Mouse (Mus musculus) kidney, postnatal 14 days (tissue): ENCODE measurements around the gene Rasd2.

Source experiments
- DNase-seq: peaks from one replicate; pipeline ENCODE4 v3.0.0; 2022; ENCODE audit warnings: mixed read lengths

Rasd2 gene

GRCm38 (mm10) chr8:75213686-75214085 is at the start of gene Rasd2:
Gene Rasd2, plus strand, starts transcription at chr8:75213944.
- no peak for DNase-seq

DNA sequence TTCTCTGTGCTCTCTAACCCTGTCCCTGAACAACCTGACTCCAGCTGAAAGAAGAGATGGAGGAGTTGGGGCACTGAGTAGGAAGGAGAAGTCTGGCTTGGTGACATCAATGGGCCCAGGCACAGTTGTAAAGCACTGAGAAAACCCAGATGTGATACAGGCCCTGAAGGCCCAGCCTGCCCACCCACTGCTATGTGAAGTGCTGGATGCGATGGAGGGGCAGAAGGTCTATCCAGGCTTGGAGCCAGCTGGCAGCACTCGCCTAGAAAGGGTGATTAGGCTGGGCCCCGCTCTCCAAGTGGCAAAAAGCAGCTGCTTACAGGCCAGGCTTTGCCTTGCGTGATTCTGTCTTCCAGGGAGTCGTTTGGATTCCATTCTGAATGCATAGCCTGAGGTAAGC is 44.4 kb upstream of the Rasd2 start:
- peak; percentile 21 for DNase-seq

DNA sequence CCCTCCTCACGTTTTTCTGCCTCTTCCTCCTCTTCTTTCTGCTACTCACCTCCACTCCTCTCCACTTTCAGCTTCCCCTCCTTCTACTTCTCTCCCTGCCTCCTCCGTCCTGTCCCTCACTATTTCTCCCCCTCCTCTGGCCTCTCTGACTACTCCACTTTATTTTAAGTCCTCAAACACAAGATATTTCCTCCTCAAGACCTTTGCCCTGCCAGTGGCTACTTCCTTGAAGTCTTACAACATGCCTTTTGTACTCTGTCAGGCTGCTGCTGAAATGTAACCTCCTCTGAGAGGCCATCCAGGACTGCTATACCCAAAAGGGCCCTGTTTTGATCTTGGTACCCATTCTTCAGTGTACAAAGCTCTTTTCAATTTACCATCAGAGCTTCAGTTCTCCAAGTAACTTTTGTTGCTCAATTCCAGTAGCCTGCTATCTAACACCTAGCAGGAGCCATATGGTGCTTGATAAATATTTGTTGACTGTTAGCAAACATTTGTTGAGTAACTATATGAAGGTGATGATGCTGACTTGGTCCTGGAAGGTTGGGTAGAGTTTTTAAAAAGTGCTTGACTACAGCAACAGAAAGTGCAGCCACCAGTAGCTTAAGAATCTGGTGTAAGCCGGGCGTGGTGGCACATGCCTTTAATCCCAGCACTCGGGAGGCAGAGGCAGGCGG is 41.6 kb upstream of the Rasd2 start:
- DNase-seq: no peak

DNA sequence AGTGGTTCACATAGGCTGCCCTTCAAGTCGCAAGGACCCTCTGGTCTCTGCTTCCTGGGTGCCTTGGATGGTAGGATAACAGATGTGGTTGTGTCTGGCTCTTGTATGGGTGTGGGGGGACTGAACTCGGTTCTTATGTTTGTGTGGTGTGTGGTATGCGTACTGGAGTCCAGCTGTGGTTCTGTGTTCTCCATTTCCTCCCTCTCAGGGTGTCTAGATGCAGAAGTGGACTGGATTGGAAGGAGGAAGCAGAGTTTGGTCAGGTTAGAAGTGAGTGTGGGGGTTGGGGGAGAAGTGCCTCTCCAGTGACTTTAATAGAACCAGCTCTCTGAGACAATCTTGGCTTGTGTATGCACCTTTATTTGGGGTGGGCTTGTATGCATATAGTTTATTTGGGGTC is 20.7 kb upstream of the Rasd2 start:
- no peak for DNase-seq

DNA sequence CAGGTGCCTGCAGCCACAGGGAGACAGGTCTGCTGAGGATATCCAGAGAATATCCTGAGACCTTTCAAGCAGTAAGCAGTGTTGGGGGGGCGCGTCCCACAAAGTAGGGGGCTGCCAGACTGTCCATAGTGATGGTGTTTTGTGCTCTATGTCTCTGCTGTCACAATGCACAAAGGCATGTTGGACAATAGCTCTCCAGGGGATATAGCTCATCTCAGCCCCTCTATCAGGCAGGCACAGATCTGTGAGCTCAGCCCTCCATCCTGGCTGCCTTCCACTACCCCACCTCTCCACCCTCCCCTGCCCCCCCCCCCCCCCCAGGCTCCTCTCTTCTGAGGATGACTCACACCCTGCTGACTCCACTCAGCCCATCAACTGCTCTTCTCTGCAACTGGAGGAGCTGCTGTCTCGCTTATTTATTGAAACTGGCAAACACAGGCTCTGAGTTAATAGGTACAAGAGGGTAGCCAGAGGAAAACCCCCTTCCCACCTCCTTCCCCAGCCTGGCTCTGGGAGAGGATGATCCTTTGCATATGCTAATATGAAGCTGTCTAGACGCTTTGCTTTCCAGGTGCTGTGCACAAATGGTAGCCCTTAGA is 19.2 kb upstream of the Rasd2 start:
- DNase-seq: no peak

GRCm38 (mm10) chr8:75197170-75197569 is 16.6 kb upstream of the Rasd2 start:
- no peak for DNase-seq

GRCm38 (mm10) chr8:75197862-75198261 is 15.9 kb upstream of the Rasd2 start:
- DNase-seq: peak; percentile 24

DNA sequence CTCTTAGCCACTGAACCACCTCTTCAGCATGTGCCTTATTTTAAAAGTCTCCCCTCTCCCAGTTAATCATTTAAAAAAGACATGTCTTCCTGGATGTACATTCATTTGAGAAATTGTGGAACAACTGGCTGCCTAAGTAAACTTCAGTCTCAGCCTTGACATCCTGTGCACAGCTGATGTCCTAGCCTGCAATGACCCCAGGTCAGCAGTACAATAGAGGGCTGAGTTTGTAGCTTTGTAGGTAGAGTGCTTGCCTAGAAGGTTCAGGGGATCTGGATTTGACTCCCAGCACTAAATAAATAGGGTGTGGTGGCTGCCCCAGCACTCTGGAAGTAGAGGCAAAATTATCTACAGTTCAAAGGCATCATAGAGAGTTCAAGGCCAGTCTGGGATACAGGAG is 15.4 kb upstream of the Rasd2 start:
- peak; percentile 18 for DNase-seq

DNA sequence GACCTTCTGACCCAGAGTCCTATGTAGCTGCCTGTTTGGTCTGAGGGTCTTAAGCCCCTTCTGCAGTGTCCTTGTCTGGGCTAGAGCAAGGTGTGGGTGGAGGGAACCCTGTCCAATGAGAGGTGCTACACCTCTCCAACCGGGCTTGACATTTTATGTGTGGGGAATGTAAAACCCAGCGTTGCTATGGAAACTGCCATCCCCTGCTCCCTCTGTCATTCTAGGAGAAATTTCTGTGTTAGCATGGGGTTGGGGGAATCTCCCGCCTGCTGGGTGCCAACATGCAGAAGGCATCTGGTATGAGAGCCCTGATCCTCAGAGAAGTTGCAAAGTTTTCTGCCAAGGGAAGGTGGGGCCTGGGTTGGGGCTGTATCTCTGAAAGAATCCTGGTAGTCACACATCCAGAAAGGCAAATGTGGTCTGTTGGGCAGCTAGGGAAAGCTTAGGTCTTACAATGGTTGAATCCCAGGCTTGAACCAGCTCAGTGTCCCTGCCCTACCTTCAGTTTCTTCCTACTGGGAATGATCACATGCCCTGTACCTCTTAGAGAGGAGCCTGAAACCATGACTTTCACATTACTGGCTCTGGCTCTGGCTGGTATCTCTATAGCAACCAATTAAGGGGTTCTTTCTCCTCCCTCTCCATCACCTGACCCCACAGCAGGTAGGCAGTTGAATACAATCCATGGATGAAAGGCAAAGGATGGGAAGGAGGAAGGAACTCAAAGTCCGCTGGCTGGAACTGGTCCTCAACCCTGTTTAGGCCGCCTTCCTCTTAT is 14.6 kb upstream of the Rasd2 start:
- no peak for DNase-seq

- no peak for DNase-seq
Measured at GRCm38 (mm10) chr8:75199914-75200313, 13.8 kb upstream of the Rasd2 start.

- no peak for DNase-seq
Measured at GRCm38 (mm10) chr8:75202041-75202656, 11.6 kb upstream of the Rasd2 start.

DNA sequence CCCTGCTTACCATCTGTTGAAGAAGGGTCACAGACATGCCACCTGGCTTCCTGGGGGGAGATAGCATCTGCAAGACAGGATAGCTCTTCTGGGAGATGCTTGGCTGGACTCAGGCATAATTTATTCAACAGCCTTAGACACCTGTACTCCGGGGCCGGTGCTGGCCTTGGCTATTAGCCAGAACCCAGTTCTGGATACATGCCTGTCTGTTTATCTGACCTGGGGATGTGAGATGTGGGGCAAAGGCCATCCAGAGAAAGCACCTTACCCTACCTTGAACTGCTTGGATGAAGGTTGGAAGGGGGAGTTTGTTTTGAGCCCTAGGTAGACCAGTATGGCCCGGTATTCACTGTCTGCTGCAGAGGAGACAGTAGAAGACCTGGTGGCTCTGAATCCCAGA is 10.8 kb upstream of the Rasd2 start:
- no peak for DNase-seq

- no peak for DNase-seq
Measured at GRCm38 (mm10) chr8:75203420-75203819, 10.3 kb upstream of the Rasd2 start.

DNA sequence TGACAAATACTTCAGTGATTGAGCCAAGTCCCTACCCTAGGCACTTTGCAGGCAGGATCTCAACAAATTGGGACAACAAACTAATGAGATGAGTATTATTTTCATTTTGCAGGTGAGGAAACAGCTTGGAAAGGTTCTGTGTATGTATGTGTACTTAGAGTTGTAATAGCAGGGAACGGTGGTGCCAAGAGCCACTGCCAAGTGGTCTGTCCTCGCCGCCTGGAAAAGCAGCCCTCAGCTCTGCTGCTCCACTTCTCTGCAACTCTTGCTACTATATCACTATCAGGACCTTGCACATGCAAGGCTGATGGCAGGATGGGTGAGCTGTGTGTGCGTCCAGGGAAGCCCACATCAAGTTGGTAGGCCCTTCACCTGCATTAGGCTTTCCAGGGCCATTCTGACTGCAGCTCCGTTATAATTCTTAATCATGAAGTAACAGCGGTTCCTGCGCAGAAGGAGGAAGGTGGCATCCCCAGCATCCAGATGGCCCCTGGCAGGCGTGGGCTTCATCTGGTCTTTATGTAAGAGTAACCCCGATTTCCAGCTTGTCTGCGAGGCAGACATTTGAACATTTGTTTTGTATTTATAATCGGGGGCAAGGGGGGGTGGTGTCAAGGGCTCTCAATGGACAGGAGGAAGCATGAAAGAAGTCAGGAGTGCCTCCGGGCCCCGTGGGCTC is 9.4 kb upstream of the Rasd2 start:
- no peak for DNase-seq

GRCm38 (mm10) chr8:75211461-75211860 is 2.3 kb upstream of the Rasd2 start:
- peak; percentile 93 for DNase-seq

DNA sequence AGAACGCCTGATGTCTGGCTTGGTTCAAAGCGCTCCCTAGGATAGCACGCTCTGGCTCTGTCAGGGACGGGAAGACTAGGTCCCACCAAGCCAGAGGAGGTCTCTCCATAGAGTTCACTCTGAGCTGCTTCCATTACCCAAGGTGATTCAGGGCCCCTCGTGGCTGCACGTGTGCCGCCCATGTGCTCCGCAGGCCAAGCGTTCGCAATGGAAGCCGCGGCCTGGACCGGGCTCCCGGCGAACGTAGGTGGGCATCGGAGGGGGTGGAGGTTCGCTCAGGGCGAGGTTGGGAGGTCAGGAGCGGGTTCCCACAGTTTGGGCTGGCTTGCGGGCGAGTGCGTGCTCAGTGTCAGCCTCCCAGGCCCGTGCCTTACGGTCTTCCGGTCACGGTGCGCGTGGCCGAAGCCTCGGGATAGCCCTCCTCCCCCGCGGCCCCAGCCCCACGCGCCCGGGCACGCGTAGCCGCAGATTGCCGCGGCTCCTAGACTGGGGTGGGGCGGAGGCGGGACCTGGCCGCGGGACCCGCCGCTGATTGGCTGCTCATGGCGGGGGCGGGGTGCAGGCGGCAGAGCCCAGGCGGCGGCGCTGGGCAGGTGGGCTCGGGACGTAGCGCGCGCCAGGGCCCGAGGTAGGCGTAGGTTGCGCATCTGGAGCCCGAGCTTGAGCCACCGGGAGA is 975 bp upstream of the Rasd2 start:
- DNase-seq: peak; percentile 92

GRCm38 (mm10) chr8:75213307-75213651 is 465 bp upstream of the Rasd2 start:
- DNase-seq: no peak

- DNase-seq: no peak
Measured at GRCm38 (mm10) chr8:75215046-75215445, 1.3 kb downstream of the Rasd2 start.

- DNase-seq: no peak
Measured at GRCm38 (mm10) chr8:75215931-75216330, 2.2 kb downstream of the Rasd2 start.

- DNase-seq: no peak
Measured at GRCm38 (mm10) chr8:75216886-75217285, 3.1 kb downstream of the Rasd2 start.

DNA sequence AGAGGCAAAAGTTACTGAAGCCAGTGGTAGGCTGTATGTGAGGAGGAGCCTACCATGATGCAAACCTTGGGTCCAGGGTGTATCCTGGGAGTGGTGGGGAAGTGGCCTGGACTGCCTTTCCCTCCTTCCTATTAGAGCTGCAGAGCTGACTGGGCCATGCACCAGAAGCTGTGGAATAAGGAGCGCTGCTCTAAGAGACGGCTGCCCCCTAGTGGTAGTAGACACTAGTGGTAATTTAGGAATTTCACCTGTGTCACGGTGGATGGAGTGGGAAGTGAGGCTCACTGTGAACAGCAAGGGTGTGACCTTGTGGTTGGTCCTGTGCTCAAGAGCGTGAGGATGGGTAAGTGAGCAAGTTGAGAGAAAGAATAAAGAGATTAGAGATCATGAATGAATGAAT is 4.2 kb downstream of the Rasd2 start:
- DNase-seq: peak; percentile 80
